Mouse (Mus musculus) inflammation-experienced regulatory T-cells (primary cell): Measurements from ENCODE around the gene Dtnbp1. TPM values are rescaled to one million over a fixed set of nuclear protein-coding genes. Genes with fewer than 3 reads are reported as not detected.

Source experiments
- polyA plus RNA-seq, 2 experiments: library from polyadenylated mRNA; unstranded; fragments of 100-300 nt; shearing (Covaris generic); gene quantifications; one replicate each; pipeline ENCODE4 v1.2.1; 2017

Gene Dtnbp1
- 10 to 100 TPM; 52.3 to 55.8 TPM for polyA plus RNA-seq

GRCm38 (mm10) chr13:45001911-45002615, at the start of gene Dtnbp1:
TSS of gene Dtnbp1 (minus strand) at chr13:45002147.

Other genes with a start within 250 kb of the Dtnbp1 start
- under 1 TPM; 0.07 to 0.43 TPM for gene Gm9817, start 76.5 kb upstream of the Dtnbp1 start, polyA plus RNA-seq